Mouse (Mus musculus): ENCODE results near the gene Emc1. TPM values are rescaled to one million over a fixed set of nuclear protein-coding genes. Genes with fewer than 3 reads are reported as not detected.
"Not testable (repeated sequence)": the region's sequence is repeated elsewhere in the genome, so short reads cannot be mapped to it uniquely, and the experiment has no call there.

Emc1 gene
- polyA plus RNA-seq, 1 experiment from 2014 or later, result 32.1 TPM

DNA sequence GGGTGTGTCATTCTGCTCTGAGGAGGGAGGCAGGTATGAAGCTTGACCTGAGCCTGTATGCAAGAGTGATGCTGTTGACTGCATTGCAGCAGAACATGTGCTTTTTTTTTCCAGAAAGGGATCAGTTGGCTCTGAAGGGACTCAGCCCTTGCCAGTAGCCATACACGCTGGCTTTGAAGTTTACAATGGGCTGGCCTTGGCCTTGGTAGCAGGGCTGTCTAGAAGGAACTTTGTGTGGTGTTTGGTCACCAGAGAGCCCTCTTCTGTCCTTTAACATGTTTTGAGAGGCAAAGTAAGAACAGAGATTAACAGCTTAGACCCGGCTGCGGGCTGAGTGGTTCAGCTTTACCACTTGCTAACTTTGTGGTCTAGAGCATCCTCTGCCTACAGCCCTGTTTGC is 14.9 kb downstream of the Emc1 start:
- H3K36me3 ChIP-seq, result peaks cover 98% of the 10 kb centered on the region
- WGBS, result 87% methylated on average over 3 of the region's 3 CpGs

GRCm38 (mm10) chr4:139368038-139368437 is 15.7 kb downstream of the Emc1 start:
- WGBS, result 95% methylated on average over 5 of the region's 5 CpGs
- H3K4me2 ChIP-seq (replicated peaks), result no peak overlapping the region
- H3K9ac ChIP-seq, result no peak overlapping the region
- peaks cover 98% of the 10 kb centered on the region for H3K36me3 ChIP-seq
- H3K4me1 ChIP-seq, result no peaks in the 10 kb centered on the region
- ATAC-seq (ENCODE audit: insufficient number of reproducible peaks, insufficient read depth, low FRiP score, low TSS enrichment), result no peak
- no peaks in the 10 kb centered on the region for H3K9me3 ChIP-seq
- H3K27me3 ChIP-seq, result no peaks in the 10 kb centered on the region
- H3K4me3 ChIP-seq, result no peak overlapping the region
- no peak overlapping the region for H3K27ac ChIP-seq

More for the DNA sequence above, 14.9 kb downstream of the Emc1 start:
- no peak overlapping the region for H3K4me2 ChIP-seq (replicated peaks)
- H3K9me3 ChIP-seq, result no peaks in the 10 kb centered on the region
- no peaks in the 10 kb centered on the region for H3K27me3 ChIP-seq
- no peak overlapping the region for H3K4me3 ChIP-seq
- H3K9ac ChIP-seq, result no peak overlapping the region
- H3K4me1 ChIP-seq, result no peaks in the 10 kb centered on the region
- H3K27ac ChIP-seq, result no peak overlapping the region
- ATAC-seq (ENCODE audit: insufficient number of reproducible peaks, insufficient read depth, low FRiP score, low TSS enrichment), result no peak

DNA sequence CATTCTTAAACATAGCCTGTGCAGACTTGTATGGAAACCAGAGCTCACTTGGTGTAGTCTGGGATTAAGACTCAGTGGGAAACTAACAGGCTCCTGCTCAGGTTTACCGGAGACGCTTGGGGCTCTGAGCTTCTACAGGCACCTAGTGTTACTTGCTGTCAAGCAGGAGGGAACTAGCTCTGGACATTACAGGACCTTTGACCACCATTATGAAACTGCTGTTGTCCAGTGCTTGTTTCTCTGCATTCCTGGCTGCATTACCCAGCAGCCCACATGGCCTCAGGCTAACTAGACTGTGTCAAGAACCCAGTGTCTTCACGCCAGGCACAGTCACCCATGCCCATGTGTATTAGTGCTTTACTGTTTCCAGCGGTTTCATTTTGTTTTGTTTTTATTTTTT is 20.7 kb downstream of the Emc1 start:
- H3K27ac ChIP-seq, result no peak overlapping the region
- peaks cover 94% of the 10 kb centered on the region for H3K36me3 ChIP-seq
- H3K9me3 ChIP-seq, result no peaks in the 10 kb centered on the region
- no peak for ATAC-seq (ENCODE audit: insufficient number of reproducible peaks, insufficient read depth, low FRiP score, low TSS enrichment)
- H3K4me3 ChIP-seq, result no peak overlapping the region
- H3K9ac ChIP-seq, result no peak overlapping the region
- H3K27me3 ChIP-seq, result no peaks in the 10 kb centered on the region
- WGBS, result 82% methylated on average over 4 of the region's 4 CpGs
- no peaks in the 10 kb centered on the region for H3K4me1 ChIP-seq
- no peak overlapping the region for H3K4me2 ChIP-seq (replicated peaks)

DNA sequence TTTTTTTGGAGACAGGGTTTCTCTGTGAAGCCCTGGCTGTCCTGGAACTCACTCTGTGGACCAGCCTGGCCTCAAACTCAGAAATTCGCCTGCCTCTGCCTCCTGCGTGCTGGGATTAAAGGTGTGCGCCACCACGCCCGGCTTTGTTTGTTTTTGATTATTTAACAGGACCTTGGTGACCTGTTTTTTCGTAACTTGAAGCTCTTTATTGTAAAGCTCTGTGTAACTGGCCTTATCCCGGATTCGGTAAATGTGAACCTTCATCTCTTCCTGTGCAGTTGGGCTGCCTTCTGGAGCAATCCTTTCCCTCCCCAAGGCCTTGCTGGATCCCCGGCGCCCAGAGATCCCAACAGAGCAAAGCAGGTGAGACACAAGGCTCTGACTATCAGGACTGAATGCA is 21.1 kb downstream of the Emc1 start:
- H3K4me1 ChIP-seq, result no peaks in the 10 kb centered on the region
- H3K9me3 ChIP-seq, result no peaks in the 10 kb centered on the region
- H3K4me3 ChIP-seq, result no peak overlapping the region
- H3K27ac ChIP-seq, result no peak overlapping the region
- H3K9ac ChIP-seq, result no peak overlapping the region
- WGBS, result 86% methylated on average over 10 of the region's 10 CpGs
- peaks cover 90% of the 10 kb centered on the region for H3K36me3 ChIP-seq
- ATAC-seq (ENCODE audit: insufficient number of reproducible peaks, insufficient read depth, low FRiP score, low TSS enrichment), result no peak
- no peaks in the 10 kb centered on the region for H3K27me3 ChIP-seq
- no peak overlapping the region for H3K4me2 ChIP-seq (replicated peaks)

DNA sequence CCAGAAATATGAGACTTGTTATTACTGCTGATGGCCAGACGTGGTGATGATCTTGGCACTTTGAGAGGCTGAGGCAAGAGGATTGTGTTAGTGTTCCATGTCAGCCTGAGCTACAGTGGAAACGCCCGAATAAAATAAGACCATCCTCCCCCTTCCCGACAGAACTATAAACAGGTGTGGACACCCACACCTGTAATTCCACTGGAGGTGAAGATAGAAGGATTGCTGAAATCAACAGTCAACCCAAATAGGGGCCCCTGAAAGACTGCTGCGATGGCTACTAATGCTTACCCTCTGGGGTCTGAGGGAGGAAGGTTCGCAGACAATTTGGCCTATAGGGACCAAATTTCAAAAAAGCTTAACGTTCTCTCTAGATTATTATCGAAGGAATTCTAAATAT is 27.3 kb downstream of the Emc1 start:
- peak overlapping the region; percentile 86 for H3K27ac ChIP-seq
- no peaks in the 10 kb centered on the region for H3K9me3 ChIP-seq
- 12% methylated on average over 8 of the region's 8 CpGs for WGBS

DNA sequence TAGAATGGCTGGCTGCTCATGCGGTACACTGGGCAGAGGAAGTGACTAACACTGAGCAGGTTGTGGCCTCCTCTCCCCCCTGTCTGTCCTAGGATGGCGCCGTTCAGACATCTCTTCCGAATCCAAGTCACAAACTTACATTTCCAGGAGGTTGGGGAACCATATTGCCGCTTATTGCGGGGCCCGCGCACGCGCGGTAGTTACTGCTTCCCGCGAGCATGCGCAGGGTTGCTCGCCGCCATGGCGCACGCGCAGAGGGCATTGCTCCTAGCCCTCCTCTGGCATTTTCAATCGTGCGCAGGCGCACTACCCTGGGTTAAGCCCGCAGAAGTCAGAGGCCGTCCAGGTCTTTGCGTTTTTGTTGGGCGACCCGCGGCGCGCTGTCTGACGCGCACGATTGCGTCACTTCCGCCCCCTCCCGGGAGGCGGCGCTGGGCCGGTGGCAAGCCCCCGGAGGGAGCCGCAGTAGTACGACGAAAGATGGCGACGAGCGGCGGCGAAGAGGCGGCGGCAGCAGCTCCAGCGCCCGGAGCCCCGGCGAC is 27.9 kb downstream of the Emc1 start:
- Histone ChIP-seq H3K36me3 (peaks cover 25% of the 10 kb centered on the region), H3K4me2 (replicated peaks) (peak overlapping the region; percentile 94), H3K4me3 (peak overlapping the region; percentile 93), H3K4me1 (peaks cover 16% of the 10 kb centered on the region), H3K27me3 (no peaks in the 10 kb centered on the region), H3K27ac (peak overlapping the region; percentile 86), H3K9ac (peak overlapping the region; percentile 81), H3K9me3 (no peaks in the 10 kb centered on the region)
- WGBS, result under 1% methylated on average over 51 of the region's 54 CpGs
- ATAC-seq (ENCODE audit: insufficient number of reproducible peaks, insufficient read depth, low FRiP score, low TSS enrichment), result peak; percentile 92

More for the DNA sequence above, 27.3 kb downstream of the Emc1 start:
- Histone ChIP-seq H3K4me2 (replicated peaks) (peak overlapping the region; percentile 94), H3K4me3 (peak overlapping the region; percentile 93), H3K27me3 (no peaks in the 10 kb centered on the region), H3K9ac (peak overlapping the region; percentile 81), H3K36me3 (peaks cover 30% of the 10 kb centered on the region), H3K4me1 (peaks cover 16% of the 10 kb centered on the region)
- no peak for ATAC-seq (ENCODE audit: insufficient number of reproducible peaks, insufficient read depth, low FRiP score, low TSS enrichment)

DNA sequence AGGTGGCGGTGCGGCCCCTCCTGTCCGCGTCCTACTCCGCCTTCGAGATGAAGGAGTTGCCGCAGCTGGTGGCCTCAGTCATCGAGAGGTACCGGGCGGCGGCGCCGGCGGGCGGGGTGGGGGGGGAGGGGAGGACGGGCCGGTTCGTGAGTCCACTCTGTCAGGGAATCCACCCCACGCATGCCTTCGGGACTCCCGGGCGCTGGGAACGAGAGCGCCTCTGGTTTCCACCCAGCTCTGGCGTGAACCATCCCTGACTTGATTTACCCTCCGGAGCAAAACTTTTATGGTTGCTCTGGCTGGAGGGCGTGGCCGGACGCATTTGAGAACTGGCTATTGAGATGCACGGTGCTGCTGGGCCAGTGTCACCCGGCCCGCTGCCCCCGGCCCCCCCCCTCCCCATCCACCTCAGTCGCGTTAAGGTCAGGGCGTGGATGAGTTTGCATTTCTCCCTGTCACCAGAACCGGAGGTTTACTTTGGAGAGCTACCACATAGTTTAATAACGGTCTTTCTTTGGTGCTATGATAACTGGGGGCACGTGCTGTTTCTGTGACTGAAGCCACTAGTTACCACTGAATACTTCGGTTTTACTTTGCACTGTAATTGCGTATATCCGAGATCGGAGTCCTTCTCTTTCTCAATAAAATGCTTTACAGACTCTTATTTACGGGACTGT is 28.5 kb downstream of the Emc1 start:
- Histone ChIP-seq H3K27ac (peak overlapping the region; percentile 76), H3K4me1 (peaks cover 16% of the 10 kb centered on the region), H3K9me3 (no peaks in the 10 kb centered on the region), H3K4me2 (replicated peaks) (peak overlapping the region; percentile 94), H3K36me3 (peaks cover 18% of the 10 kb centered on the region), H3K27me3 (no peaks in the 10 kb centered on the region), H3K4me3 (peak overlapping the region; percentile 93), H3K9ac (peak overlapping the region; percentile 79)
- ATAC-seq (ENCODE audit: insufficient number of reproducible peaks, insufficient read depth, low FRiP score, low TSS enrichment), result peak; percentile 52
- 4% methylated on average over 43 of the region's 44 CpGs for WGBS

DNA sequence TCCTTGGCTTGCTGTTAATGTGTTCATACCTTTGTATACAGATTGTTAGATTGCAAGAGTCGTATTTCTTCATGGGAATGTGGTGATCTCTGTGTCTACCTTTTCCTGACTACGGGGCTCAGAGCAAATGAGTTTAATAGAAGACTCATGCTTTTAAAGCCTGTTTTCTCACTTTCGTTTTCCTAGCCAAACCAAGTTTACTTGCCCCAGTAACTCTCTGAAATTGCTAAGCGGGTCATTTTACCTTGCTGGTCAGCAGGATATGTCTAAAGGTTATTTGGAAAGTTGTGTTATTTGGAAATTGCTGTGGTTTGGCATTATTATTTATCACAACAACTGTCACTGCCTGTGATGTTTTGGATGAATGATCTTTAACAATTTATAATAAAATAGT is 29.1 kb downstream of the Emc1 start:
- no peak overlapping the region for H3K27ac ChIP-seq
- peak overlapping the region; percentile 79 for H3K9ac ChIP-seq
- no peaks in the 10 kb centered on the region for H3K27me3 ChIP-seq
- peak overlapping the region; percentile 93 for H3K4me3 ChIP-seq
- no peak for ATAC-seq (ENCODE audit: insufficient number of reproducible peaks, insufficient read depth, low FRiP score, low TSS enrichment)
- peaks cover 16% of the 10 kb centered on the region for H3K4me1 ChIP-seq
- H3K9me3 ChIP-seq, result no peaks in the 10 kb centered on the region
- H3K36me3 ChIP-seq, result peaks cover 14% of the 10 kb centered on the region
- H3K4me2 ChIP-seq (replicated peaks), result peak overlapping the region; percentile 94
- 52% methylated on average over 4 of the region's 4 CpGs for WGBS

- Histone ChIP-seq H3K4me2 (replicated peaks) (peak overlapping the region; percentile 94), H3K4me3 (peak overlapping the region; percentile 15; the same call in 1 of the 2 replicates), H3K36me3 (peaks cover 9% of the 10 kb centered on the region), H3K4me1 (peaks cover 16% of the 10 kb centered on the region), H3K9me3 (no peaks in the 10 kb centered on the region), H3K9ac (no peak overlapping the region), H3K27ac (no peak overlapping the region), H3K27me3 (no peaks in the 10 kb centered on the region)
- WGBS, result 81% methylated on average over 7 of the region's 7 CpGs
- ATAC-seq (ENCODE audit: insufficient number of reproducible peaks, insufficient read depth, low FRiP score, low TSS enrichment), result no peak
Measured at GRCm38 (mm10) chr4:139382231-139382630, 29.8 kb downstream of the Emc1 start.

DNA sequence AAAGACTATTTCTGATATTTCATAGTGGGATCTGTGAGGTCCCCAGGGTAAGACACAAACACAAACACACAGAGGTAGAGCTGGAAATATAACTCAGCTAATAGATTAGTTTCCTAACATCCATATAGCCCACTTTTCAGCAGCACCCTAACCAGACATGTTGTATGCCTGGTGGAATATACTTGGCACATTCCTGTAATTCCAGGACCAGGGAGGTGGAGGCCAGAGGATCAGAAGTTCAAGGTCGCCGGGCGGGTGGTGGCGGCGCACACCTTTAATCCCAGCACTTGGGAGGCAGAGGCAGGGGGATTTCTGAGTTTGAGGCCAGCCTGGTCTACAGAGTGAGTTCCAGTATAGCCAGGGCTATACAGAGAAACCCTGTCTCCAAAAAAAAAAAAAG is 33.5 kb downstream of the Emc1 start:
- peaks cover 16% of the 10 kb centered on the region for H3K36me3 ChIP-seq
- H3K4me3 ChIP-seq; H3K9ac ChIP-seq; H3K27me3 ChIP-seq; H3K27ac ChIP-seq; H3K9me3 ChIP-seq; H3K4me2 ChIP-seq (replicated peaks); ATAC-seq (ENCODE audit: insufficient number of reproducible peaks, insufficient read depth, low FRiP score, low TSS enrichment): not testable (repeated sequence)
- H3K4me1 ChIP-seq, result peaks cover 11% of the 10 kb centered on the region
- 92% methylated on average over 5 of the region's 5 CpGs for WGBS

DNA sequence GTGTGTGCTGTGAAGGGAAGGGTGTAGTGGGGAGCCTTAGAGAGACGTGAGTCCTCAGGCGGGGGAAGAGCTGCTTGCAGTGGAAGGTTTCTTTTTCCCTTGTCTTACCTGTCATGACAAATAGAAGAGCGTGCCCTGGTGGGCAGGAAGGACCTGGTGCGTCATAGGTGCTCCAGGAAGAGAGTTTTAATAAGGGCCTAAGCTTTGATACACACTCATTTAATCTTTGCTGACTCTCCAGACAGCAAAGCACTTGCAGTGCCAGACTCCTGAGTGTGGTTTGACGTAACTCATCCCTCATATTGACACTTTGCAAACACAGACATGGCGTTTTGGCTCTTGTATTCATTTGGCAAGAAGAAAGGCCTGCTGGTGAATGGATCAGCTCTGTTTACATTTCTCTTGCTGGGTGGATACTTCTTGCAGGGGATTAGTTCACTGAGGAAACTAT is 34.5 kb downstream of the Emc1 start:
- Histone ChIP-seq H3K4me3 (no peak overlapping the region), H3K36me3 (peaks cover 26% of the 10 kb centered on the region), H3K27ac (no peak overlapping the region), H3K4me2 (replicated peaks) (no peak overlapping the region), H3K4me1 (peaks cover 6% of the 10 kb centered on the region), H3K9ac (no peak overlapping the region), H3K9me3 (no peaks in the 10 kb centered on the region), H3K27me3 (no peaks in the 10 kb centered on the region)
- ATAC-seq (ENCODE audit: insufficient number of reproducible peaks, insufficient read depth, low FRiP score, low TSS enrichment), result no peak
- 67% methylated on average over 6 of the region's 6 CpGs for WGBS

- H3K36me3 ChIP-seq, result peaks cover 50% of the 10 kb centered on the region
- no peak overlapping the region for H3K27ac ChIP-seq
- 57% methylated on average over 4 of the region's 4 CpGs for WGBS
- H3K4me1 ChIP-seq, result no peaks in the 10 kb centered on the region
- no peaks in the 10 kb centered on the region for H3K27me3 ChIP-seq
- H3K4me2 ChIP-seq (replicated peaks), result no peak overlapping the region
- ATAC-seq (ENCODE audit: insufficient number of reproducible peaks, insufficient read depth, low FRiP score, low TSS enrichment), result no peak
- no peak overlapping the region for H3K9ac ChIP-seq
- no peak overlapping the region for H3K4me3 ChIP-seq
- H3K9me3 ChIP-seq, result no peaks in the 10 kb centered on the region
Measured at GRCm38 (mm10) chr4:139389557-139389956, 37.2 kb downstream of the Emc1 start.

Data from embryonic facial prominence, embryonic 12.5 days (tissue).